ENCODE assay signal across 25 mouse cellular contexts in the genomic region with DNA sequence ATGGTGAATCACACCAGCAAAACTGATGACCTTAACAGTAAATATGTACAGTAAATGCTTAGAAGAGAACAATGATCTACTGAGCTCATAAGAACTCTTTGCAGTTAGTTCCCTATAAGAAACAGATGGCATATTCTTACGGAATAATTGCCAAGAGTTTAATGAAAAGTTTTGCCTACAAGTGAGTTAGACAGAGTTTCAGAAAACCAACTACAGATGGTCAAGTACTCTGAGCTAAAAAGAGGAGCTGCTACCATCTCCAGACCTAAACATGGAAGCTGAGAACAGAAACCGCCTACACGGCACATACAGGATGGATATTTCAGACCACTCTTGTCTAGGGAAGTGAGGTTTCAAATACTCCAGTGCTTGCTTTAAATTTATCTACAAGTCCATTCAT.
DNase-seq lines count a peak whose midpoint lies in the region; ATAC-seq and TF ChIP-seq lines count a peak whose summit lies in the region.
"Had no signal": no experiment of that assay in that cellular context is flagged by ENCODE, and none has a peak within 500 bp of the region (broad histone marks: within the 10 kb centered on the region; RNA-seq: fewer than 3 reads in every experiment).

No protein-coding gene starts in this region.

- DNase-seq in embryonic facial prominence, embryonic 11.5 days (ENCODE audit: low spot score) = peak; percentile 6
- no peak for DNase-seq in embryonic facial prominence, embryonic 10.5 days (ENCODE audit: low spot score)
- peak; percentile 35 for DNase-seq in limb, embryonic 14.5 days (ENCODE audit: low spot score)
- no peak for DNase-seq in limb, embryonic 10.5 days (ENCODE audit: low spot score)
- DNase-seq in right cerebral cortex, postnatal 25 days = peak; percentile 6
- no peak for DNase-seq in urinary bladder, adult 18-20 months (ENCODE audit: low spot score in 2 of 2)
- DNase-seq in hindbrain, postnatal 0 days (ENCODE audit: low spot score) = no peak
- DNase-seq: cerebellum, adult 11-12 months; cerebellum, postnatal 10 days; gastrocnemius, postnatal 10 days; heart, postnatal 4 days; kidney, adult 9 months; kidney, postnatal 14 days; layer of hippocampus, postnatal 36 days; lung, embryonic 14.5 days; lung, postnatal 36 days; thymus, postnatal 25 days had no signal

- H3K27me3 ChIP-seq in embryonic facial prominence, embryonic 11.5 days (ENCODE audit: control insufficient read depth, insufficient read depth, low read length) = no peaks in the 10 kb centered on the region
- H3K27me3 ChIP-seq in embryonic facial prominence, embryonic 10.5 days (replicated peaks; ENCODE audit: low read depth, poor library complexity, severe bottlenecking) = no peaks in the 10 kb centered on the region
- no peaks in the 10 kb centered on the region for H3K27me3 ChIP-seq in limb, embryonic 14.5 days (ENCODE audit: control insufficient read depth, insufficient read depth, low read length)
- no peaks in the 10 kb centered on the region for H3K27me3 ChIP-seq in limb, embryonic 10.5 days (ENCODE audit: low read depth, poor library complexity, severe bottlenecking)
- H3K27me3 ChIP-seq in hindbrain, postnatal 0 days (ENCODE audit: insufficient read depth, low read length) = no peaks in the 10 kb centered on the region
- H3K27me3 ChIP-seq: embryonic facial prominence, embryonic 12.5 days; limb, embryonic 15.5 days; megakaryocyte, embryonic 14.5 days; midbrain, embryonic 13.5 days had no signal

- TF ChIP-seq POLR2A in limb, embryonic 14.5 days (IDR thresholded peaks at IDR 0.05; ENCODE audit: borderline replicate concordance, extremely low read depth, insufficient read depth, insufficient read length) = no peak
- no peak for TF ChIP-seq POLR2A in embryonic fibroblast, embryonic 13.5 days (IDR thresholded peaks at IDR 0.05; ENCODE audit: low read depth, low read length)

- H3K4me2 ChIP-seq in embryonic facial prominence, embryonic 11.5 days (ENCODE audit: low read depth, low read length) = no peak overlapping the region
- no peak overlapping the region for H3K4me2 ChIP-seq in limb, embryonic 14.5 days (replicated peaks; ENCODE audit: low read depth, low read length, severe bottlenecking)
- H3K4me2 ChIP-seq in hindbrain, postnatal 0 days (ENCODE audit: low read depth, low read length) = no peak overlapping the region
- H3K4me2 ChIP-seq: embryonic facial prominence, embryonic 12.5 days; hindbrain, embryonic 14.5 days; limb, embryonic 15.5 days; lung, embryonic 14.5 days; midbrain, embryonic 13.5 days had no signal

- 76% methylated on average over 3 of the region's 3 CpGs for whole genome bisulfite sequencing in embryonic facial prominence, embryonic 11.5 days
- WGBS in embryonic facial prominence, embryonic 10.5 days = 90% methylated on average over 3 of the region's 3 CpGs
- WGBS in limb, embryonic 14.5 days = 59% methylated on average over 3 of the region's 3 CpGs
- 87% methylated on average over 3 of the region's 3 CpGs for WGBS in limb, embryonic 10.5 days
- WGBS in hindbrain, postnatal 0 days = 96% methylated on average over 3 of the region's 3 CpGs

- ATAC-seq in embryonic facial prominence, embryonic 11.5 days (replicated peaks; ENCODE audit: insufficient number of reproducible peaks, low FRiP score, low TSS enrichment, low read depth) = no peak
- ATAC-seq in limb, embryonic 14.5 days (ENCODE audit: low FRiP score, low read depth) = no peak
- ATAC-seq in hindbrain, postnatal 0 days = no peak
- ATAC-seq: midbrain, embryonic 13.5 days had no signal

- no peak for TF ChIP-seq CTCF in embryonic fibroblast, embryonic 13.5 days (IDR thresholded peaks at IDR 0.05; ENCODE audit: borderline replicate concordance, insufficient read depth, low read length)
- no peak for TF ChIP-seq CTCF in hindbrain, postnatal 0 days (IDR thresholded peaks at IDR 0.05; ENCODE audit: low read depth)

- H3K9ac ChIP-seq in embryonic facial prominence, embryonic 11.5 days (replicated peaks; ENCODE audit: low read length) = no peak overlapping the region
- H3K9ac ChIP-seq in limb, embryonic 14.5 days (ENCODE audit: low read depth, low read length, severe bottlenecking) = no peak overlapping the region
- no peak overlapping the region for H3K9ac ChIP-seq in hindbrain, postnatal 0 days (replicated peaks; ENCODE audit: low read length)
- H3K9ac ChIP-seq: embryonic facial prominence, embryonic 12.5 days; hindbrain, embryonic 14.5 days; limb, embryonic 15.5 days; liver, embryonic 14.5 days; lung, embryonic 14.5 days; midbrain, embryonic 13.5 days had no signal

- no peak overlapping the region for H3K27ac ChIP-seq in embryonic facial prominence, embryonic 11.5 days (replicated peaks; ENCODE audit: low read depth, low read length)
- H3K27ac ChIP-seq in embryonic facial prominence, embryonic 10.5 days (replicated peaks) = no peak overlapping the region
- H3K27ac ChIP-seq in limb, embryonic 14.5 days (replicated peaks; ENCODE audit: low read depth, low read length) = 0 out of 2 replicates have a peak overlapping the region, but pooled peaks have one; percentile 35
- no peak overlapping the region for H3K27ac ChIP-seq in limb, embryonic 10.5 days
- peak overlapping the region; percentile 53 for H3K27ac ChIP-seq in embryonic fibroblast, embryonic 13.5 days (ENCODE audit: insufficient read depth, low read length)
- no peak overlapping the region for H3K27ac ChIP-seq in hindbrain, postnatal 0 days
- H3K27ac ChIP-seq: embryonic facial prominence, embryonic 12.5 days; heart, embryonic 10.5 days; hindbrain, embryonic 14.5 days; limb, embryonic 15.5 days; liver, embryonic 14.5 days; midbrain, embryonic 13.5 days had no signal

- H3K4me1 ChIP-seq in embryonic facial prominence, embryonic 11.5 days (ENCODE audit: control insufficient read depth, insufficient read depth, low read length) = no peaks in the 10 kb centered on the region
- H3K4me1 ChIP-seq in embryonic facial prominence, embryonic 10.5 days = no peaks in the 10 kb centered on the region
- H3K4me1 ChIP-seq in limb, embryonic 14.5 days (ENCODE audit: control insufficient read depth, insufficient read depth, low read length) = no peaks in the 10 kb centered on the region
- H3K4me1 ChIP-seq in limb, embryonic 10.5 days = no peaks in the 10 kb centered on the region
- peaks cover 6% of the 10 kb centered on the region; the same call in 1 of the 2 replicates for H3K4me1 ChIP-seq in embryonic fibroblast, embryonic 13.5 days (ENCODE audit: control insufficient read depth, insufficient read depth, low read length)
- H3K4me1 ChIP-seq in hindbrain, postnatal 0 days (ENCODE audit: insufficient read depth, low read length) = no peaks in the 10 kb centered on the region
- H3K4me1 ChIP-seq: embryonic facial prominence, embryonic 12.5 days; heart, embryonic 10.5 days; limb, embryonic 15.5 days; megakaryocyte, embryonic 14.5 days; midbrain, embryonic 13.5 days had no signal

- H3K9me3 ChIP-seq in embryonic facial prominence, embryonic 11.5 days (replicated peaks; ENCODE audit: control insufficient read depth, low read length) = no peaks in the 10 kb centered on the region
- no peaks in the 10 kb centered on the region for H3K9me3 ChIP-seq in embryonic facial prominence, embryonic 10.5 days
- H3K9me3 ChIP-seq in limb, embryonic 14.5 days (ENCODE audit: control insufficient read depth, low read length) = no peaks in the 10 kb centered on the region
- H3K9me3 ChIP-seq in limb, embryonic 10.5 days (replicated peaks) = no peaks in the 10 kb centered on the region
- no peaks in the 10 kb centered on the region for H3K9me3 ChIP-seq in hindbrain, postnatal 0 days (ENCODE audit: low read length)
- H3K9me3 ChIP-seq: embryonic facial prominence, embryonic 12.5 days; heart, embryonic 10.5 days; limb, embryonic 15.5 days; megakaryocyte, embryonic 14.5 days; midbrain, embryonic 13.5 days had no signal

- H3K36me3 ChIP-seq in embryonic facial prominence, embryonic 11.5 days (replicated peaks; ENCODE audit: control insufficient read depth, insufficient read depth, low read depth, low read length) = no peaks in the 10 kb centered on the region
- H3K36me3 ChIP-seq in embryonic facial prominence, embryonic 10.5 days (replicated peaks) = no peaks in the 10 kb centered on the region
- no peaks in the 10 kb centered on the region for H3K36me3 ChIP-seq in limb, embryonic 14.5 days (ENCODE audit: control insufficient read depth, insufficient read depth, low read length)
- no peaks in the 10 kb centered on the region for H3K36me3 ChIP-seq in limb, embryonic 10.5 days
- H3K36me3 ChIP-seq in hindbrain, postnatal 0 days (ENCODE audit: insufficient read depth, low read length) = no peaks in the 10 kb centered on the region
- H3K36me3 ChIP-seq: embryonic facial prominence, embryonic 12.5 days; heart, embryonic 10.5 days; limb, embryonic 15.5 days; midbrain, embryonic 13.5 days had no signal

- no peak overlapping the region for H3K4me3 ChIP-seq in embryonic facial prominence, embryonic 11.5 days (ENCODE audit: low read depth, low read length)
- no peak overlapping the region for H3K4me3 ChIP-seq in embryonic facial prominence, embryonic 10.5 days
- no peak overlapping the region for H3K4me3 ChIP-seq in limb, embryonic 14.5 days (replicated peaks; ENCODE audit: low read length)
- H3K4me3 ChIP-seq in limb, embryonic 10.5 days = no peak overlapping the region
- no peak overlapping the region for H3K4me3 ChIP-seq in embryonic fibroblast, embryonic 13.5 days (ENCODE audit: insufficient read depth, low read length)
- H3K4me3 ChIP-seq in hindbrain, postnatal 0 days (ENCODE audit: low read length) = no peak overlapping the region
- H3K4me3 ChIP-seq: embryonic facial prominence, embryonic 12.5 days; heart, embryonic 10.5 days; limb, embryonic 15.5 days; megakaryocyte, embryonic 14.5 days; midbrain, embryonic 13.5 days had no signal

Comparison
In these comparisons a context has a peak if more than half of its experiments do, and no peak if none do; other contexts are left out.
1. DNase-seq: peak in embryonic facial prominence, embryonic 11.5 days (single experiment), limb, embryonic 14.5 days (single experiment) and right cerebral cortex, postnatal 25 days (single experiment); none in embryonic facial prominence, embryonic 10.5 days (single experiment), limb, embryonic 10.5 days (single experiment), urinary bladder, adult 18-20 months (0 of 2) and hindbrain, postnatal 0 days (single experiment).
2. H3K27ac ChIP-seq: peak in limb, embryonic 14.5 days (single experiment) and embryonic fibroblast, embryonic 13.5 days (single experiment); none in embryonic facial prominence, embryonic 11.5 days (single experiment), embryonic facial prominence, embryonic 10.5 days (single experiment), limb, embryonic 10.5 days (single experiment) and hindbrain, postnatal 0 days (single experiment).